Comparison of ENCODE assay signal across 8 mouse cellular contexts in the genomic region with DNA sequence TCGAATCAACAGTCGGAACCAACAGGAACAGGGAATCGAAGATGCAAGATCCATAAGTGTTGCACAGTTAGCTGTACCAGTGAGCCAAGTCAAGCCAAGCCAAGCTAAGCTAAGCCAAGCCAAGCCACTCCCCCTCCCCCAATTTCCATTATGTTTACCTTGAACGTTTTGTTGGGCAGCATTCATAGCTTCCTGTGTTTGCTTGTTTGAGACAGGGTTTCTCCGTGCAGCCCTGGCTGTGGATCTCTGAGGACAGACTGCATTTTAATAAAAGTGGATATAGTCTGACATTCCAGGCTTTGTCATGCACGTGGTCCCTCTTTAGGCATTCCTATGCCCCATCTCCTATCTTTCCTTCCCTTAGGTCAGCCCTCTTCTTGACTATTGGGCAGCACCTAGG. TPM values are rescaled to one million over a fixed set of nuclear protein-coding genes. Genes with fewer than 3 reads are reported as not detected.
A peak's percentile ranks its signal among the peaks of the same experiment; 100 is the strongest.
DNase-seq lines count a peak whose midpoint lies in the region; ATAC-seq and TF ChIP-seq lines count a peak whose summit lies in the region.

No protein-coding gene starts in this region.

- TF ChIP-seq EP300 in liver, embryonic 14.5 days (IDR thresholded peaks at IDR 0.05; ENCODE audit: low read depth): no peak

- H3K36me3 ChIP-seq in heart, embryonic 10.5 days: peaks cover 24% of the 10 kb centered on the region
- peaks cover 32% of the 10 kb centered on the region for H3K36me3 ChIP-seq in E14TG2a.4 (ENCODE audit: insufficient read depth, low read length)
- H3K36me3 ChIP-seq in liver, embryonic 14.5 days (replicated peaks; ENCODE audit: control insufficient read depth, insufficient read depth, low read depth): peaks cover 14% of the 10 kb centered on the region

- peaks cover 12% of the 10 kb centered on the region for H3K4me1 ChIP-seq in heart, embryonic 10.5 days
- H3K4me1 ChIP-seq in E14TG2a.4 (replicated peaks; ENCODE audit: low read depth, low read length): peaks cover 48% of the 10 kb centered on the region
- H3K4me1 ChIP-seq in liver, embryonic 14.5 days (replicated peaks; ENCODE audit: control insufficient read depth in 2 of 2, insufficient read depth in 2 of 2, low read length in 1 of 2): peaks cover 9 to 10% of the 10 kb centered on the region in 2 experiments; a peak in 3 of 4 replicates

- intact Hi-C loops in heart, postnatal 36 days (cut with DNase I): loop anchor here (2.0 kb wide), 1 partner anchor 19 kb away; no protein-coding TSS in a partner anchor

- 54% methylated on average over 6 of the region's 6 CpGs for WGBS in heart, embryonic 10.5 days
- 50% methylated on average over 6 of the region's 6 CpGs for WGBS in liver, embryonic 14.5 days (ENCODE audit: insufficient replicate concordance)

- peak; percentile 4; the same call in 1 of the 2 replicates for ATAC-seq in erythroid progenitor cell, adult 5-6 weeks (replicated peaks; ENCODE audit: low FRiP score, poor library complexity, severe bottlenecking)
- ATAC-seq in liver, embryonic 14.5 days (ENCODE audit: insufficient read depth): no peak

- H3K4me2 ChIP-seq in liver, embryonic 14.5 days (ENCODE audit: low read depth): peak overlapping the region; percentile 83

- DNase-seq in heart, embryonic 10.5 days (ENCODE audit: low spot score): no peak
- no peak for DNase-seq in heart, postnatal 36 days
- no peak for DNase-seq in liver, embryonic 14.5 days (ENCODE audit: low read depth in 3 of 3, low spot score in 3 of 3)
- no peak for DNase-seq in adrenal gland, postnatal 4 days (ENCODE audit: low spot score in 2 of 2)
- no peak for DNase-seq in thymus, postnatal 10 days (ENCODE audit: low spot score in 2 of 2)
- no peak for DNase-seq in urinary bladder, postnatal 25 days (ENCODE audit: low spot score)

- peak overlapping the region; percentile 93 for H3K27ac ChIP-seq in heart, embryonic 10.5 days
- H3K27ac ChIP-seq in liver, embryonic 14.5 days: peak overlapping the region; percentile 39

- no peaks in the 10 kb centered on the region for H3K27me3 ChIP-seq in heart, embryonic 10.5 days (ENCODE audit: insufficient read depth, poor library complexity, severe bottlenecking)
- H3K27me3 ChIP-seq in E14TG2a.4 (ENCODE audit: insufficient read depth, low read length): no peaks in the 10 kb centered on the region
- H3K27me3 ChIP-seq in liver, embryonic 14.5 days (ENCODE audit: control insufficient read depth, insufficient read depth, low read length): no peaks in the 10 kb centered on the region

- no peaks in the 10 kb centered on the region for H3K9me3 ChIP-seq in heart, embryonic 10.5 days
- no peaks in the 10 kb centered on the region for H3K9me3 ChIP-seq in E14TG2a.4 (ENCODE audit: low read length)
- no peaks in the 10 kb centered on the region for H3K9me3 ChIP-seq in liver, embryonic 14.5 days (ENCODE audit: control insufficient read depth, low read length)

- no peak for TF ChIP-seq CTCF in E14TG2a.4 (conservative IDR thresholded peaks at IDR 0.05; ENCODE audit: low read length)
- TF ChIP-seq CTCF in liver, embryonic 14.5 days (IDR thresholded peaks at IDR 0.05; ENCODE audit: low read depth): no peak

- H3K9ac ChIP-seq in liver, embryonic 14.5 days (replicated peaks): peak overlapping the region; percentile 84

- peak overlapping the region; percentile 74 for H3K4me3 ChIP-seq in heart, embryonic 10.5 days
- H3K4me3 ChIP-seq in E14TG2a.4 (replicated peaks; ENCODE audit: low read length): peak overlapping the region; percentile 86
- peak overlapping the region; percentile 76 to 93 for H3K4me3 ChIP-seq in liver, embryonic 14.5 days (ENCODE audit: insufficient read depth in 1 of 2, low read depth in 2 of 2, low read length in 2 of 2)

RNA-seq across cellular contexts. Expression of gene Cebpzos, which starts 0.5 kb away (rescaled TPM):
- 76.7 and 84.9 TPM in 2 replicates for polyA plus RNA-seq in heart, embryonic 10.5 days (2016; fragmentation: Nextera tagmentation; extraction: Ambion mirVana)
- total RNA-seq in heart, postnatal 36 days (2021): 10 to 100 TPM; 55.3 to 59.9 TPM
- total RNA-seq in erythroid progenitor cell, adult 5-6 weeks (2015; ENCODE audit: low replicate concordance): 2.9 TPM in 1 of 2 replicates, not detected in the other
- total RNA-seq in erythroid progenitor cell, adult 5-6 weeks (2017; ENCODE audit: low replicate concordance): 3.6 and 21.6 TPM in 2 replicates
- polyA plus RNA-seq in liver, embryonic 14.5 days (2012; rRNA removed): 10.7 and 14.2 TPM in 2 replicates
- polyA plus RNA-seq in liver, embryonic 14.5 days (2014; fragmentation: Nextera tagmentation; extraction: Ambion mirVana): 54.7 and 55.2 TPM in 2 replicates
- total RNA-seq in adrenal gland, postnatal 4 days (2021): 10 to 100 TPM; 44.9 to 45.2 TPM

RNA-seq across cellular contexts. Expression of gene Sult6b1, which starts 9.0 kb away (rescaled TPM):
- 0.06 and 0.10 TPM in 2 replicates for polyA plus RNA-seq in heart, embryonic 10.5 days (2016; fragmentation: Nextera tagmentation; extraction: Ambion mirVana)
- not detected for total RNA-seq in heart, postnatal 36 days (2021)
- total RNA-seq in erythroid progenitor cell, adult 5-6 weeks (2015; ENCODE audit: low replicate concordance): not detected in 2 replicates
- total RNA-seq in erythroid progenitor cell, adult 5-6 weeks (2017; ENCODE audit: low replicate concordance): 0.64 TPM in 1 of 2 replicates, not detected in the other
- polyA plus RNA-seq in liver, embryonic 14.5 days (2012; rRNA removed): not detected in 2 replicates
- 0.08 TPM in 1 of 2 replicates, not detected in the other for polyA plus RNA-seq in liver, embryonic 14.5 days (2014; fragmentation: Nextera tagmentation; extraction: Ambion mirVana)
- under 1 TPM in 1 of 2 experiments, not detected in 1; 0.39 TPM for total RNA-seq in adrenal gland, postnatal 4 days (2021)

RNA-seq across cellular contexts. Expression of gene Cebpz, which starts 21.1 kb away (rescaled TPM):
- 34.5 and 42.4 TPM in 2 replicates for polyA plus RNA-seq in heart, embryonic 10.5 days (2016; fragmentation: Nextera tagmentation; extraction: Ambion mirVana)
- 10 to 100 TPM; 20.7 to 25.2 TPM for total RNA-seq in heart, postnatal 36 days (2021)
- total RNA-seq in erythroid progenitor cell, adult 5-6 weeks (2015; ENCODE audit: low replicate concordance): 11.3 and 15.5 TPM in 2 replicates
- 8.7 and 20.0 TPM in 2 replicates for total RNA-seq in erythroid progenitor cell, adult 5-6 weeks (2017; ENCODE audit: low replicate concordance)
- polyA plus RNA-seq in liver, embryonic 14.5 days (2012; rRNA removed): 6.0 and 9.3 TPM in 2 replicates
- 26.5 and 27.3 TPM in 2 replicates for polyA plus RNA-seq in liver, embryonic 14.5 days (2014; fragmentation: Nextera tagmentation; extraction: Ambion mirVana)
- total RNA-seq in adrenal gland, postnatal 4 days (2021): 10 to 100 TPM; 41.7 to 52.6 TPM

RNA-seq across cellular contexts. Expression of gene Ndufaf7, which starts 21.2 kb away (rescaled TPM):
- 62.8 and 71.3 TPM in 2 replicates for polyA plus RNA-seq in heart, embryonic 10.5 days (2016; fragmentation: Nextera tagmentation; extraction: Ambion mirVana)
- 10 to 100 TPM; 47.9 to 58.1 TPM for total RNA-seq in heart, postnatal 36 days (2021)
- total RNA-seq in erythroid progenitor cell, adult 5-6 weeks (2015; ENCODE audit: low replicate concordance): 9.2 and 24.5 TPM in 2 replicates
- total RNA-seq in erythroid progenitor cell, adult 5-6 weeks (2017; ENCODE audit: low replicate concordance): 6.8 and 11.7 TPM in 2 replicates
- polyA plus RNA-seq in liver, embryonic 14.5 days (2012; rRNA removed): 7.8 and 11.0 TPM in 2 replicates
- polyA plus RNA-seq in liver, embryonic 14.5 days (2014; fragmentation: Nextera tagmentation; extraction: Ambion mirVana): 22.5 and 26.4 TPM in 2 replicates
- 10 to 100 TPM; 39.4 to 46.8 TPM for total RNA-seq in adrenal gland, postnatal 4 days (2021)

RNA-seq across cellular contexts. Expression of gene Eif2ak2, which starts 33.4 kb away (rescaled TPM):
- polyA plus RNA-seq in heart, embryonic 10.5 days (2016; fragmentation: Nextera tagmentation; extraction: Ambion mirVana): 7.3 and 9.7 TPM in 2 replicates
- 10 to 100 TPM; 10.2 to 10.7 TPM for total RNA-seq in heart, postnatal 36 days (2021)
- total RNA-seq in erythroid progenitor cell, adult 5-6 weeks (2015; ENCODE audit: low replicate concordance): 40.7 and 42.2 TPM in 2 replicates
- 56.8 and 76.1 TPM in 2 replicates for total RNA-seq in erythroid progenitor cell, adult 5-6 weeks (2017; ENCODE audit: low replicate concordance)
- polyA plus RNA-seq in liver, embryonic 14.5 days (2012; rRNA removed): 1.6 and 3.4 TPM in 2 replicates
- polyA plus RNA-seq in liver, embryonic 14.5 days (2014; fragmentation: Nextera tagmentation; extraction: Ambion mirVana): 4.3 and 6.0 TPM in 2 replicates
- total RNA-seq in adrenal gland, postnatal 4 days (2021): 10 to 100 TPM; 40.2 to 43.8 TPM
